Mouse (Mus musculus) T-cell, adult 2 months (primary cell): Measurements from ENCODE around the gene Noc3l.

ENCODE experiments used
- DNase-seq: peaks from one replicate; pipeline ENCODE4 v3.0.0; 2022; ENCODE audit warnings: low spot score

Gene Noc3l

GRCm38 (mm10) chr19:38758685-38759472, 60.2 kb downstream of the Noc3l start:
- no peak for DNase-seq

GRCm38 (mm10) chr19:38758056-38758455, 61.0 kb downstream of the Noc3l start:
- no peak for DNase-seq

GRCm38 (mm10) chr19:38757161-38757560, 61.9 kb downstream of the Noc3l start:
- DNase-seq = no peak

- no peak for DNase-seq
Measured at GRCm38 (mm10) chr19:38750192-38750591, 68.8 kb downstream of the Noc3l start.

- no peak for DNase-seq
Measured at GRCm38 (mm10) chr19:38746492-38747014, 72.5 kb downstream of the Noc3l start.

GRCm38 (mm10) chr19:38745810-38746491, 73.1 kb downstream of the Noc3l start:
- no peak for DNase-seq

- DNase-seq = no peak
Measured at GRCm38 (mm10) chr19:38744546-38744945, 74.5 kb downstream of the Noc3l start.
